Mouse (Mus musculus) ES-Bruce4 (cell line): Measurements from ENCODE around the gene Cdh15. TPM values are rescaled to one million over a fixed set of nuclear protein-coding genes. Genes with fewer than 3 reads are reported as not detected.

ENCODE experiments used
- H3K27ac ChIP-seq: 2 replicates; pipeline ENCODE4 v1.5.1; 2012; ENCODE audit warnings: low read length, inconsistent platforms; ENCODE audit not compliant: insufficient read depth
- H3K27me3 ChIP-seq: 2 replicates; pipeline ENCODE4 v1.6.1; 2012; ENCODE audit warnings: mild to moderate bottlenecking, low read length, inconsistent platforms; ENCODE audit not compliant: control insufficient read depth, poor library complexity, insufficient read depth, severe bottlenecking
- H3K36me3 ChIP-seq: 2 replicates; pipeline ENCODE4 v1.6.1; 2012; ENCODE audit warnings: inconsistent platforms, mild to moderate bottlenecking, low read length, moderate library complexity; ENCODE audit not compliant: control insufficient read depth, poor library complexity, insufficient read depth, severe bottlenecking
- H3K4me1 ChIP-seq: one replicate; pipeline ENCODE4 v1.8.1; 2011; ENCODE audit warnings: low read length; ENCODE audit not compliant: control insufficient read depth, insufficient read depth
- H3K4me3 ChIP-seq: 2 replicates; pipeline ENCODE4 v1.5.1; 2011; ENCODE audit warnings: low read depth, mild to moderate bottlenecking, low read length
- H3K9ac ChIP-seq: 2 replicates; pipeline ENCODE4 v1.6.1; 2012; ENCODE audit warnings: low read depth, mild to moderate bottlenecking, inconsistent platforms; ENCODE audit not compliant: poor library complexity, severe bottlenecking
- H3K9me3 ChIP-seq: replicated peaks from 2 replicates; pipeline ENCODE4 v1.6.1; 2012; ENCODE audit warnings: mild to moderate bottlenecking, low read length, inconsistent platforms; ENCODE audit not compliant: control insufficient read depth, poor library complexity, insufficient read depth, severe bottlenecking
- CTCF ChIP-seq: IDR thresholded peaks from one replicate; pipeline ENCODE4 v1.8.1; 2011; ENCODE audit warnings: low read depth, low read length
- EP300 ChIP-seq: IDR thresholded peaks from 2 replicates; pipeline ENCODE4 v1.6.1; 2011; ENCODE audit warnings: low read depth, low read length; ENCODE audit not compliant: insufficient read depth
- POLR2A ChIP-seq: IDR thresholded peaks from one replicate; pipeline ENCODE4 v1.8.1; 2011; ENCODE audit warnings: low read length; ENCODE audit not compliant: insufficient read depth
- polyA plus RNA-seq: library from polyadenylated mRNA; stranded (reverse); fragments of >200 nt; gene quantifications from 2 replicates; pipeline ENCODE4 v1.2.4, GENCODE M21; 2011; ENCODE audit warnings: low read depth; ENCODE audit not compliant: missing spikeins, insufficient read depth, insufficient read length

Cdh15 gene
- polyA plus RNA-seq, result 0.36 TPM in 1 of 2 replicates, not detected in the other

- H3K4me1 ChIP-seq, result no peaks in the 10 kb centered on the region
- no peaks in the 10 kb centered on the region for H3K27me3 ChIP-seq
- no peaks in the 10 kb centered on the region for H3K9me3 ChIP-seq
- H3K9ac ChIP-seq, result no peak within 1 kb of the TSS
- H3K4me3 ChIP-seq, result peak within 1 kb of the TSS; percentile 26
- H3K27ac ChIP-seq, result no peak within 1 kb of the TSS
- no peaks in the 10 kb centered on the region for H3K36me3 ChIP-seq
- TF ChIP-seq CTCF, result no peak
- TF ChIP-seq POLR2A, result no peak
- no peak for TF ChIP-seq EP300
Measured at GRCm38 (mm10) chr8:122847829-122848561, at the start of gene Cdh15. Gene Cdh15 (plus strand): TSS chr8:122847966.

- Histone ChIP-seq H3K27me3 (no peaks in the 10 kb centered on the region), H3K36me3 (no peaks in the 10 kb centered on the region), H3K9ac (no peak overlapping the region), H3K4me1 (no peaks in the 10 kb centered on the region), H3K4me3 (no peak overlapping the region), H3K9me3 (no peaks in the 10 kb centered on the region), H3K27ac (no peak overlapping the region)
- TF ChIP-seq CTCF (no peak), EP300 (no peak), POLR2A (no peak)
Measured at GRCm38 (mm10) chr8:122803906-122804761, 43.6 kb upstream of the Cdh15 start.

- no peak overlapping the region for H3K27ac ChIP-seq
- no peaks in the 10 kb centered on the region for H3K4me1 ChIP-seq
- H3K27me3 ChIP-seq, result no peaks in the 10 kb centered on the region
- H3K36me3 ChIP-seq, result no peaks in the 10 kb centered on the region
- TF ChIP-seq EP300, result no peak
- TF ChIP-seq POLR2A, result no peak
- TF ChIP-seq CTCF, result no peak
- no peak overlapping the region for H3K9ac ChIP-seq
- no peak overlapping the region for H3K4me3 ChIP-seq
- no peaks in the 10 kb centered on the region for H3K9me3 ChIP-seq
Measured at GRCm38 (mm10) chr8:122805349-122805748, 42.4 kb upstream of the Cdh15 start.

- Histone ChIP-seq H3K36me3 (no peaks in the 10 kb centered on the region), H3K27me3 (no peaks in the 10 kb centered on the region), H3K4me1 (no peaks in the 10 kb centered on the region), H3K9ac (no peak overlapping the region), H3K4me3 (no peak overlapping the region), H3K27ac (no peak overlapping the region), H3K9me3 (no peaks in the 10 kb centered on the region)
- no peak for TF ChIP-seq POLR2A
- no peak for TF ChIP-seq EP300
- TF ChIP-seq CTCF, result no peak
Measured at GRCm38 (mm10) chr8:122806956-122807538, 40.7 kb upstream of the Cdh15 start.

- Histone ChIP-seq H3K27me3 (no peaks in the 10 kb centered on the region), H3K4me3 (no peak overlapping the region), H3K9me3 (no peaks in the 10 kb centered on the region), H3K27ac (no peak overlapping the region), H3K36me3 (no peaks in the 10 kb centered on the region), H3K4me1 (no peaks in the 10 kb centered on the region), H3K9ac (no peak overlapping the region)
- TF ChIP-seq EP300 (no peak), POLR2A (no peak), CTCF (no peak)
Measured at GRCm38 (mm10) chr8:122807907-122808306, 39.9 kb upstream of the Cdh15 start.

GRCm38 (mm10) chr8:122810376-122810775 is 37.4 kb upstream of the Cdh15 start:
- Histone ChIP-seq H3K36me3 (no peaks in the 10 kb centered on the region), H3K9ac (no peak overlapping the region), H3K9me3 (no peaks in the 10 kb centered on the region), H3K27me3 (no peaks in the 10 kb centered on the region), H3K27ac (no peak overlapping the region), H3K4me1 (no peaks in the 10 kb centered on the region), H3K4me3 (no peak overlapping the region)
- TF ChIP-seq EP300 (no peak), CTCF (no peak), POLR2A (no peak)
